Mouse (Mus musculus): ENCODE results near the gene Ccnb3.

GRCm38 (mm10) chrX:7057056-7057455, 15.6 kb upstream of the Ccnb3 start:
- TF ChIP-seq CTCF (IDR thresholded peaks at IDR 0.05; ENCODE audit: insufficient read depth, low read depth, low read length) (no peak), POLR2A (IDR thresholded peaks at IDR 0.05; ENCODE audit: insufficient read depth, low read depth, low read length) (no peak)
